Mouse (Mus musculus) ES-E14 (cell line): Measurements from ENCODE around the gene Pnpla3.

ENCODE experiments used
- CHD2 ChIP-seq: IDR thresholded peaks from 2 replicates; pipeline ENCODE4 v1.6.1; 2014; ENCODE audit warnings: mild to moderate bottlenecking, low read depth, low read length, inconsistent platforms
- HCFC1 ChIP-seq: IDR thresholded peaks from 2 replicates; pipeline ENCODE4 v1.6.1; 2012; ENCODE audit warnings: low read length, inconsistent platforms, borderline replicate concordance; ENCODE audit not compliant: insufficient read depth
- MAFK ChIP-seq: IDR thresholded peaks from 2 replicates; pipeline ENCODE4 v1.6.1; 2014; ENCODE audit warnings: mild to moderate bottlenecking, low read depth, low read length, inconsistent platforms; ENCODE audit not compliant: insufficient read depth
- ZC3H11A ChIP-seq: IDR thresholded peaks from 2 replicates; pipeline ENCODE4 v1.6.1; 2012; ENCODE audit warnings: low read depth, mild to moderate bottlenecking, inconsistent platforms, low read length, borderline replicate concordance
- ZNF384 ChIP-seq: IDR thresholded peaks from 2 replicates; pipeline ENCODE4 v1.6.1; 2012; ENCODE audit warnings: low read depth, low read length, inconsistent platforms

DNA sequence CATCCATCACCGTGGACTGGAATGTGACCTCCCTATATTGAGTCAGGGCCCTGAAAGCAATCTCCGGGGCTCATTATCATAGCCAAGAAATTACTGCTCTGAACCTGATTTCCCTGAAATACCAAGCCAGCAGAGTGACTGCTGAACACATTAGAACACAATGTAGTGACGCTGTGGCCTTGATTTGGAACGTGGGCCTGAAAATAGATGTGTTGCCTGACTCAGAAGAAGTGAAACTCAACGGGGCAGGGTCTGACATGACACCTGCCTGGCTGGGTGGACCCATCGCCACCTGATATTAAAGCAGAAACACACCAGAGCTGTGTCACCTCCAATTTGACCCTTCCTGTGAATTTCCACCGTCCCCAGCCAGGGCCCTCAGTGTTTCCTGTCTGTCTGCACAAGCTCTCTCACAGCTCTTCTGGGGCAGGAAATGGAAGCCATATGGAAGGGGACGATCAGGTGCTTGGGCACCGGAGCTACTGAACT is 51.2 kb downstream of the Pnpla3 start:
- TF ChIP-seq MAFK (no peak), HCFC1 (no peak), ZNF384 (no peak), ZC3H11A (no peak), CHD2 (no peak)
